Mouse (Mus musculus): ENCODE results near the gene Bckdhb.

DNA sequence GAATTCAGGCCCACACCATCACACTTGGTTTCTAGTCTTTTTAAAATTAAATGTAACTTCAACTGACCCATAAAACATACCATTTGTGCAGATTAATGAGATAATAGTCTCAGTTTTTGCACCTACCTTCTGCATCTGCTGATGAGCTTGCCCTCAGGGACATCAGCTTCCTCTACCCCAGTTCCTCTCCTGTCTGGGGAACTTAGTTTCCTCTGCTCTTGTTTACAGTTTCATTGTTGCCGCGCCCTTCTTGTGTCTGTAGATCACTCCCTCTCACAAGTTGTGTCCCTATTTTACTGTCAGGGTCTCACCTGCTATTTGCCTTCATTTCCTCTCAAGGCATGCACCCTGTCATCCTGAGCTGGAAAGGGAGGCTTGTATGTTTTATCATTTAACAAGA is 103.2 kb downstream of the Bckdhb start:
- TF ChIP-seq POLR2A (IDR thresholded peaks at IDR 0.05; ENCODE audit: low read depth, low read length), result no peak
- TF ChIP-seq CTCF (IDR thresholded peaks at IDR 0.05; ENCODE audit: extremely low read depth, insufficient read depth, insufficient read length, insufficient replicate concordance), result no peak

Measured in spleen, adult 2 months (tissue).